Mouse (Mus musculus) intestine, postnatal 0 days (tissue): ENCODE data around the gene Slc9a3r1. TPM values are rescaled to one million over a fixed set of nuclear protein-coding genes. Genes with fewer than 3 reads are reported as not detected.

Experiments
- ATAC-seq: fragments of 200-750 bp; cut with Nextera tagmentation; 2 replicates; pipeline ENCODE4 v1.8.0; 2017; ENCODE audit warnings: mild to moderate bottlenecking, moderate TSS enrichment, moderate library complexity
- H3K27ac ChIP-seq: fragments of 300-500 bp; sonication (generic); 2 replicates; pipeline ENCODE4 v1.5.1; 2014; ENCODE audit warnings: mild to moderate bottlenecking, low read depth, low read length, moderate library complexity
- H3K27me3 ChIP-seq: fragments of 300-500 bp; sonication (generic); replicated peaks from 2 replicates; pipeline ENCODE4 v1.6.1; 2014; ENCODE audit warnings: low read length, mixed read lengths; ENCODE audit not compliant: control insufficient read depth, insufficient read depth
- H3K36me3 ChIP-seq: fragments of 300-500 bp; sonication (generic); 2 replicates; pipeline ENCODE4 v1.6.1; 2014; ENCODE audit warnings: mild to moderate bottlenecking, moderate library complexity; ENCODE audit not compliant: control insufficient read depth, insufficient read depth
- H3K4me1 ChIP-seq: fragments of 300-500 bp; sonication (generic); replicated peaks from 2 replicates; pipeline ENCODE4 v1.6.1; 2014; ENCODE audit warnings: antibody characterized with exemption, low read length, mixed read lengths; ENCODE audit not compliant: control insufficient read depth, insufficient read depth
- H3K4me2 ChIP-seq: fragments of 300-500 bp; sonication (generic); replicated peaks from 2 replicates; pipeline ENCODE4 v1.6.1; 2014; ENCODE audit warnings: low read depth, mild to moderate bottlenecking, moderate library complexity
- H3K4me3 ChIP-seq: fragments of 300-500 bp; sonication (generic); 2 replicates; pipeline ENCODE4 v1.5.1; 2014; ENCODE audit warnings: low read depth, low read length
- H3K9ac ChIP-seq: fragments of 300-500 bp; sonication (generic); 2 replicates; pipeline ENCODE4 v1.6.1; 2014; ENCODE audit warnings: mild to moderate bottlenecking, low read depth, low read length
- H3K9me3 ChIP-seq: fragments of 300-500 bp; sonication (generic); 2 replicates; pipeline ENCODE4 v1.6.1; 2016; ENCODE audit warnings: mixed run types; ENCODE audit not compliant: control insufficient read depth
- CTCF ChIP-seq: sonication (generic); IDR thresholded peaks from 2 replicates; pipeline ENCODE4 v1.5.1; 2016; ENCODE audit warnings: low read depth, mild to moderate bottlenecking, control low read depth, antibody characterized with exemption, moderate library complexity
- WGBS: fragments of 180-500 bp; shearing (Covaris S2); extraction: QIAGEN DNeasy Blood & Tissue Kit; methylation state at CpG from one replicate; pipeline ENCODE4 v1.1.7; 2014; 5-methylcytosine and 5-hydroxymethylcytosine counted together
- polyA plus RNA-seq: library from polyadenylated mRNA; unstranded; fragments of >200 nt; fragmentation: Nextera tagmentation; extraction: Ambion mirVana; gene quantifications from 2 replicates; pipeline ENCODE4 v1.2.1, GENCODE M21; 2015

Slc9a3r1 gene
- polyA plus RNA-seq, 1 experiment from 2014 or later: 679 TPM

DNA sequence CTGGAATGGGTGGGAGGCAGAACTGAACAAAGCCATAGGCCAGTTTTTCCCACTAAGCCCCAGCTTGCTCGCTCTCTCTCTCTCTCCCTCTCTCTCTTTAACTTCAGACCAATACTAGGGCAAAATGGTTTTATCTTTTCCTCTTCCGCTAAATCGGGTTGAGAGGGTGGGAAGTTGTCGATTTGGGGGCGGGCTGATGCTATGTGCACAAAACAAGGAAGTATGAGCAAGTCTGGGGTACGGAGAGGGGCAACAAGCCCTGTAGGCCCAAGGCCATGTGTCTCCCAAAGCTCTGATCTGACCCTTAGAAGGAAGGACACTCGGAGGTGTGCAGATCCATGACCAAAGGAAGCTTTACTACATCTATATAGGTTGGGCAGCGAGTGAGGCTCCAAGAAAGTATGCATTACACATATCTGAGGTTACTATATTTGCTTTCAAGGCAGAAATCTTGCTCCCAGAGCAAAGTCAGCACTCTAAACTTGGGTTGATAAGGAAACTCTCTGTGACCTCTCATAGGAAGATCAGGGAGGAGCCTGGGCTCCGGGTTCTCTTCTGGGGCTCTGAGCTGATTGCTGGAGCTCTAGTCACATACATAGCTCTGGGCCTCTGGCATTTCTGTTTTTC, 1.4 kb upstream of the Slc9a3r1 start:
- no peak overlapping the region for H3K4me3 ChIP-seq
- H3K27ac ChIP-seq: peak overlapping the region; percentile 93
- 0 out of 2 replicates have a peak, but pooled peaks cover 13% of the 10 kb centered on the region for H3K4me1 ChIP-seq
- no peaks in the 10 kb centered on the region for H3K27me3 ChIP-seq
- 39% methylated on average over 9 of the region's 9 CpGs for WGBS
- peak; percentile 14; the same call in 1 of the 2 replicates for ATAC-seq
- no peak for TF ChIP-seq CTCF
- H3K9me3 ChIP-seq: no peaks in the 10 kb centered on the region
- H3K36me3 ChIP-seq: no peaks in the 10 kb centered on the region; the same call in 1 of the 2 replicates
- H3K4me2 ChIP-seq: peak overlapping the region; percentile 74
- H3K9ac ChIP-seq: no peak overlapping the region; the same call in 1 of the 2 replicates

DNA sequence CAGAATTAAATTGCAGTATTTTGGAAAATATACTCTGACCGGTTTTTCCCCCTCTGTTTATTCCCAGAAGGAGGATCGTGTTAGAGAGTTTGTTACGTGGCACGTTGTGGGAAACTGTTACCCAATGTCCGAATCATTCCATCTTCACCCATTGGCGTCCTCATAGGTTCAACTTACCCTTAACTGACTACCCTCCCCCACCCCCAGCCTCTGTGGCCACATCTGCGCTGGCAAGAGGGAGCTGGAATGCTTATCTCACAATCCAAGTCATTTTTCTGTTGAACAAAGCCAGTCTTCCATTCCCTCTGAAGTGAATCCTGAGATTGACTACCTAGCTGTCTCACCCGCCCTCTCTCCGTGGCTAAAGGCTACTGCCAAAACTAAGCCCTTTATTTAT, 938 bp upstream of the Slc9a3r1 start:
- no peak for ATAC-seq
- WGBS: 22% methylated on average over 9 of the region's 9 CpGs

DNA sequence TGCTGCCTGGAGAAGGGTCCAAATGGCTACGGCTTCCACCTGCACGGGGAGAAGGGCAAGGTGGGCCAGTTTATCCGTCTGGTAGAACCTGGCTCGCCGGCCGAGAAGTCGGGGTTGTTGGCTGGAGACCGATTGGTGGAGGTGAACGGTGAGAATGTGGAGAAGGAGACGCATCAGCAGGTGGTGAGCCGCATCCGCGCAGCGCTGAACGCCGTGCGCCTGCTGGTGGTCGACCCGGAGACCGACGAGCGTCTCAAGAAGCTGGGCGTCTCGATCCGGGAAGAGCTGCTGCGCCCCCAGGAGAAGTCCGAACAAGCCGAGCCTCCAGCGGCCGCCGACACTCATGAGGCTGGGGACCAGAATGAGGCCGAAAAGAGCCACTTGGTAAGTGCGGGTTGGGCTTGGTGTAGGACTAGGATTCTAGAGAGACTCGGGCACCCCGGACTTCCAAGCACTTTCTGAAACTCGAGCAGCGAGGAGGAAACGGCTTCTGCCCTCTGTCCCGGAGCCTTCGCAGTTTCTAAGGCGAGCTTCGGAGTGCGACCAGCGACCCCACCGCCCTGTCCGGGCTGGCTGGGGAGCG, 518 bp downstream of the Slc9a3r1 start:
- Histone ChIP-seq H3K36me3 (peaks cover 5% of the 10 kb centered on the region; the same call in 1 of the 2 replicates), H3K27me3 (no peaks in the 10 kb centered on the region), H3K9ac (peak overlapping the region; percentile 77), H3K4me2 (peak overlapping the region; percentile 74), H3K4me1 (0 out of 2 replicates have a peak, but pooled peaks cover 13% of the 10 kb centered on the region), H3K9me3 (no peaks in the 10 kb centered on the region), H3K4me3 (peak overlapping the region; percentile 80), H3K27ac (peak overlapping the region; percentile 89)
- under 1% methylated on average over 43 of the region's 47 CpGs for WGBS
- no peak for ATAC-seq
- TF ChIP-seq CTCF: peak; percentile 50

More for the DNA sequence above, 938 bp upstream of the Slc9a3r1 start:
- Histone ChIP-seq H3K4me2 (peak overlapping the region; percentile 74), H3K27me3 (no peaks in the 10 kb centered on the region), H3K4me1 (0 out of 2 replicates have a peak, but pooled peaks cover 13% of the 10 kb centered on the region), H3K36me3 (no peaks in the 10 kb centered on the region; the same call in 1 of the 2 replicates), H3K9me3 (no peaks in the 10 kb centered on the region), H3K4me3 (peak overlapping the region; percentile 80), H3K27ac (peak overlapping the region; percentile 93), H3K9ac (peak overlapping the region; percentile 46; the same call in 1 of the 2 replicates)
- TF ChIP-seq CTCF: no peak

DNA sequence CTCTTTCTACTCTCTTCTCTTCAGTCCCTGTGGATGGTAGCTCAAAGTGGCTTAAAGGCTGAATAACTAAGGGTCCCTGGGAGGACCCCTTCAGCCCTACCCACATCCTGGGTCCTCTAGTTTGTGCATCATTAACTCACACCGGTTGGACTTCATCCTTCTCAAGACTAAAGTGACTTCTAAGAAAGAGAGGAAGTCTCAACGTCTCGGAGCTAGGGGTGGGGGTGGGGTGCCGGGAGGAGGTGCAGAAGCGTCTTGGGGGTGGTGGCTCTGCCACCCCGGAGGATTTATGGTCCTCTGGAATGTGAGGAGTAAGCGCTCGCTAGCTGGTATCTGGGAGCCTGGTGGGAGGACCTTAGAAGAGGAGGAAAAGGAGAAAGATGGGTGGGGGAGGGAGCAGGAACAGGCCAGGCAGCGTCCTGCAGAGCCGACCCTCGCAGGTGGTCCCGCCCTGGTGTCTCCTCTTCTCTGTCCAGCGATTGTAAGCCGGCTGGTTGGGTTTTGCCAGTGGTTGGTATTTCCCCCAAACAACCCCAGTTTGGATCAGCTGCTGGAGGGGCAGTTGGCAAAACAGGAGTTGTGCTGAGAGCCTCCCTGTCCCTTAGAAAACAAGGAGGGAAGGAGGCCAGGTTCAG, 1.3 kb downstream of the Slc9a3r1 start:
- Histone ChIP-seq H3K4me2 (peak overlapping the region; percentile 74), H3K27me3 (no peaks in the 10 kb centered on the region), H3K36me3 (peaks cover 5% of the 10 kb centered on the region; the same call in 1 of the 2 replicates), H3K4me1 (0 out of 2 replicates have a peak, but pooled peaks cover 13% of the 10 kb centered on the region), H3K4me3 (peak overlapping the region; percentile 80), H3K9me3 (no peaks in the 10 kb centered on the region), H3K9ac (peak overlapping the region; percentile 77), H3K27ac (peak overlapping the region; percentile 89)
- ATAC-seq: peak; percentile 34
- TF ChIP-seq CTCF: no peak
- WGBS: under 1% methylated on average over 13 of the region's 14 CpGs

DNA sequence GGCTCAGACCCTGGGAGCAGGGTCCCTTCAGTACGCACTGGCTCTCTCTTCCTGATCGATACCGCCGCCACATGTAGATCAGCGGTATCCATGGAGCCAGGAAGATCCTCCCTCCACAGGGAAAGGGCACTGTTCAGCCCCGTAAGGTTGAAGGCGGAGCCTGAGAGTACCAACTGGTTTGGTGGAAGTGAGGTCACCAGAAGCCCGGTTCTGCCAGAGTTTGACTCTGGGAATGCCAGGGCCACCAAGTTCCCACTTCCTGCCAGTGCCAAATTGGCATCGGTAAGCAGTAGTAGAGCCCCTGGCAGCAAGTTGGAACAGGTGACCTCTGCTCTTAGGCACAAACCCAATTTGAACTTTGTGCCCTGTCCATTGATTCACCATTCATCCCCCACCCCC, 1.8 kb downstream of the Slc9a3r1 start:
- Histone ChIP-seq H3K9me3 (no peaks in the 10 kb centered on the region), H3K9ac (peak overlapping the region; percentile 77), H3K36me3 (peaks cover 6% of the 10 kb centered on the region; the same call in 1 of the 2 replicates), H3K4me1 (0 out of 2 replicates have a peak, but pooled peaks cover 13% of the 10 kb centered on the region), H3K4me2 (peak overlapping the region; percentile 74), H3K27ac (peak overlapping the region; percentile 89), H3K4me3 (peak overlapping the region; percentile 80), H3K27me3 (no peaks in the 10 kb centered on the region)
- WGBS: 7% methylated on average over 9 of the region's 9 CpGs
- no peak for TF ChIP-seq CTCF
- ATAC-seq: peak; percentile 41

DNA sequence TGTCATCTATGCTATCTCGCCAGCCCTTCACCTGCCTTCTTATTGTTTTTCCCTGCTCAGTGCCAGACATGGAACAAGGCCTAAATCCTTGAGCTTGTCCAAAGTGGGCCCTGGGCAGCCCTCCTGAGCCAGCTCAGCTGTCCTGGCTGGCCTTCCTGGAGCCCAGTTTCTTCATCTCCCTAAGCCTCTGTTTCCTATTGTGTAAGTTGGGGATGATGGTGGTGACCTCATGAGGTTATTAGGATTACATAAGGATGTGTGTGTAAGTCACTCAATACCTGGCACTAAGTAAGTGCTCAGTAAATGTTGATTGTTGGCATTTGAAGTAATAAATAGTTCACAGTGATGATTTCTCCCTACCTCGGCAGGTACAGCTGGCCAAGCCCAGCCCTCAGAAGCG, 3.6 kb downstream of the Slc9a3r1 start:
- H3K4me3 ChIP-seq: no peak overlapping the region
- peak overlapping the region; percentile 89 for H3K27ac ChIP-seq
- TF ChIP-seq CTCF: no peak
- ATAC-seq: peak; percentile 17; the same call in 1 of the 2 replicates
- H3K4me1 ChIP-seq: peaks cover 15% of the 10 kb centered on the region; the same call in 1 of the 2 replicates
- H3K9me3 ChIP-seq: no peaks in the 10 kb centered on the region
- 42% methylated on average over 3 of the region's 3 CpGs for WGBS
- peaks cover 10% of the 10 kb centered on the region; the same call in 1 of the 2 replicates for H3K36me3 ChIP-seq
- peak overlapping the region; percentile 74 for H3K4me2 ChIP-seq
- 0 out of 2 replicates have a peak overlapping the region, but pooled peaks have one; percentile 46 for H3K9ac ChIP-seq
- H3K27me3 ChIP-seq: no peaks in the 10 kb centered on the region
